Mouse (Mus musculus): ENCODE data around the gene Tmem220.

The Tmem220 gene

DNA sequence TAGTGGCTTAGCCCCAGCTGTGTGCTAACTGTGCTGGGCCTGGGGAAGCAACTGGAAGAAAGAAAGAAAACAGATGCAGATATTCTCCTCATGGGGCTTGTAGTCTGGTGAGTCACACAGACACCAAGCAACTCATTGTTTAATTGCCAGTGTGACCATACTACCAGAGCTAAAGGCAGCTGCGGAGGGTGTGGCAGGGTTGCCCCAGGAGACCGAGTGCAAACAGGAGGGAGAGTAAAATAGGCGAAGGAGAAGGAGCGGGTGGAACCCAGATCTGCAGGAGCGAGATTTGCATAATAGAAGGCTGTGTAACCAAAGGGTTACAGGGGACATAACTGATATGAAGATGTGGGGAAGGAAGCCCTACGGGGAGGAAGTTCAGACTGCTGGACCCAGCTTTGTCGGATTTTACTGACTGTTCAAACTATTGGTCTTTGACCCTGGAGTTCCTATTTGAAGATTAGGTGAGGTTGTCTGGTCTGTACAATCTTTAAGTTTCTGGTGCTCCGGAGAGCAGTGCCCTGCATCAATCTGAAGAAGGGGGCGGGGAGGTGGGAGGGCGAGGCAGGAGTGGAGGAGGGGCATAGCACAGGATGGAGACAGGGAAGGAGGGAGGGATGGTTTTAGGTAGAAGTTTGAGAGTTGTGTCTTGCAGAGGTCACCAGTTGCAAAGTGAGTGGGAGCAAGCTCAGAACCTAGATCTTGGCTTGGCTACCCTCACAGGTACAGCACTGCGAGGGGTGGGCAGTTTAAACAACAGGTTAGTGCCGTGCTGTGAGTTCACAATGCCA is 7.0 kb upstream of the Tmem220 start:
- CTCF ChIA-PET: interaction anchor here (0.6 kb wide), 1 partner anchor 139 kb away, joined by 5 read pairs; no protein-coding TSS in a partner anchor

DNA sequence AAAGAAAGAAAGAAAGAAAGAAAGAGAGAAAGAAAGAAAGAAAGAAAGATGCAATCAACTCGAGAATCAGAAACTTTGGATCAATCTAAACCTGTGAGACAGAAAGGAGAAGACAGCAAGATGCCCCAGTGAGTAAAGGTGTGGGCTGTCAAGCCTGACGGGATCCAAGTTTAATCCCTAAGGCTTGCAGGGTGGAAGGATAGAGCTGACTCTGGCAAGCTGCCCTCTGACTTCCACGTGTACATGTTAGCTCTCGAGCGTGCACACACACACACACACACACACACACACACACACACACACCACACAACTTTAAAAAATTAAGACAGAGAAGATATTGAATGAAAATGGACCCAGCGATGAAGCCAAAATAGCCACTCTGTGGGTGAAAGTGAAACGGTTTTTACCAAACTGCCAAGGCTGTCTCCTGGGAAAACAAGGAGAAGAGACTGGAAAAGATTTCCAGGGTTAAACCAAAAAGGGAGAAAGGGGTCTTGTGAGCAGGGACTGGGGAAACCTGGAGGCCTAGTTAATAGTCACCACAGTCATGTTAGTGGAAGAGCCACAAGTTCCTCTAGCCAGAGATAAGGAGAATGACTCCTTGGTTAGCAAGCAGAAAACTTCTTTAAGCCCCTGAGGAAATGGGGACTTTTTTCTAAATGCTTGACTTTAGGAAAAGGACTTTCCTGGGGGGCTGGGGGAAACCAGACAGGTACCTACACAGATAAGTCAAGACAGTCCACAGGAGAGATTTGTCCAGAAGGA is 5.1 kb upstream of the Tmem220 start:
- CTCF ChIA-PET: no interaction called here

DNA sequence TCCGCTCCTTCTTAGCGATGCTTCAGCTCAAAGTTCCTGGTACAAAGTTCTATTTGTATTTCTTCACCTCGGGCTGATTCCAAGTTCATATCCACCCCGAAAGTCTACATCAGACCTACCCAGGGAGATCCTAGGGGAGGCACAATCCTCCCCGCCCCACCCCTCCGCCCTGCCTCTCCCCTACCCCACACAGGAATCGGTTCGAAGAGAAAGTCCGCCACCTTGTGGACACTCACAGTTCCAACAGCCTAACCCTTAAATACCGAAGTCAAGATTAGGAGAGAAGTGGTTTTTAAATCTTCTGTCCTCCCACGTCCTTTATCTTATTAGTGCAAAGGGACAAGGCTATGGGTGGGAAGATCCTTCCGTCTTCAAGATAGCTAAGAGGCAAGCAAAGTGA is 4.0 kb upstream of the Tmem220 start:
- CTCF ChIA-PET: no interaction called here

DNA sequence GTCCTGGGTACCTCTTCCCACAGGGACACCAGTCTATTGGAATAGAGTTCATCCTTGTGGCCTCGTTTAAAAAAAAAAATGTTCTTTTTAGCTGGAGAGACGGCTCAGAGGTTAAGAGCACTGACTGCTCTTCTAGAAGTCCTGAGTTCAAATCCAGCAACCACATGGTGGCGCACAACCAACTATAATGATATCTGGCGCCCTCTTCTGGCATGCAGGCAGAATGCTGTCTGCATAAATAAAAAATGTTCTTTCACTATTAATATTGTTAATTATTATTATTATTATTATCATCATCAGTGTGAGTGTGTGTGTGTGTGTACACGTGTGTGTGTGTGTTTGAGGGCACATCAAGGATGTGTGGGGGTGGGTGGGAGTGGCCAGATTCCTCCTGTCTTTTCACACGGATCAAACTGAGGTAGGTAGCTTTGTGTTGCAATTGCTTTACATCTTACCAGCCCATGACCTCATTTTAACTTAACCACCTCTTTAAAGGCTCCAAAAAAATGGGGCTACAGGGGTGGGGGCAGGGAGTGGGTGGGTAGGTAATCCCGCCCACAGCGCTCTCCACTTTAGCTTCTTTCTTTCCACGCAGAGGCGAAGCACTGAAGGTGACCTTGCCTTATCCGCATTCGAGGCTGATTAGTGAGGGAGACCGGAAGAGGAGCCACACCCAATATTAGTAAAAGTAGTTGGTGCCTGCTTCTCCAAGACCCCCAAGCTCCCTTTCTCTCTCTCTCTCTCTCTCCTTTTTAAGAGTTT is 2.4 kb upstream of the Tmem220 start:
- CTCF ChIA-PET: interaction anchor here (0.6 to 0.7 kb wide), 3 partner anchors 13 to 1205 kb away, joined by 3 read pairs; no protein-coding TSS in a partner anchor

DNA sequence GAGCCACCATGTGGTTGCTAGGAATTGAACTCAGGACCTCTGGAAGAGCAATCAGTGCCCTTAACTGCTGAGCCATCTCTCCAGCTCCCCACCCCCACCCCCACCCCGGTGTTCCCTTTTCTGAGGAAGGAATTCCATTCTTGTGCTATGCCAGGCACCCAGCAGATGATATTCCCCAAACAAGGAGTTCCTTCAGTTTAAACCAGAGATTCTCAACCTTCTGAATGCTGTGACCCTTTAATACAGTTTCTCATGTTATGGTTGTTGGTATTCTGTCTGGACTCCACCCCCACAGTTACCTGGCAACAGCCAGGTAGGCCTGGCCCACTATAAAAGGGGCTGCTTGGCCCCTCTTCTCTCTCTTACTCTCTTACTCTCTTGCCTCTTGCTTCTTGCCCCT is 1.8 kb upstream of the Tmem220 start:
- CTCF ChIA-PET: interaction anchor here (0.6 to 0.7 kb wide), 2 partner anchors 13 to 88 kb away, joined by 3 read pairs; no protein-coding TSS in a partner anchor

DNA sequence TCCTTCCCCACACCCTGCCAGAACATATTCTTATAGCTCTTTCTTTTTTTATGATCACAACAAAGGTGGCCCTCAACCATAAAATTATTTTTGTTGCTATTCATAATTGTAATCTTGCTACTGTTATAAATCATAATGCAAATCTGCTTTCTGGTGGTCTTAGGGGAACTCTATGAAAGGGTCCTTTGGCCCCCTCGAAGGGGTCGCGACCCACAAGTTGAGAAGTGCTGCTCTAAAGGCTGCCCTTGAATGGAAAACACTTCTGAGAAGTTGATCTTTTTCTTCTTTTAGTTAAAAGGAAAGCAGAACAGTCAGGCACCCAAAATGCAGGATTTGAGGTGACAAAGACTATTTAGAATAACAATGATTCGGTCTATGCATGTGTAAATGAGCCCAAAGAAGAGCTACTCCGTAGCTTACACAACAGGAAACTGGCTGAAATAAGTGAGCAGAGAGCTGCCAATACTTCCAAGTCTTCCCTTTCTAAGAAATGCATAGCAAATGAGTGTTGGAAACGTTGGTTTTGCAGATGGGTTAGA is 1.1 kb upstream of the Tmem220 start:
- CTCF ChIA-PET: interaction anchor here (0.9 kb wide), 1 partner anchor 28 kb away, joined by 3 read pairs; the partner anchor contains the start of genes Adprm and Sco1

DNA sequence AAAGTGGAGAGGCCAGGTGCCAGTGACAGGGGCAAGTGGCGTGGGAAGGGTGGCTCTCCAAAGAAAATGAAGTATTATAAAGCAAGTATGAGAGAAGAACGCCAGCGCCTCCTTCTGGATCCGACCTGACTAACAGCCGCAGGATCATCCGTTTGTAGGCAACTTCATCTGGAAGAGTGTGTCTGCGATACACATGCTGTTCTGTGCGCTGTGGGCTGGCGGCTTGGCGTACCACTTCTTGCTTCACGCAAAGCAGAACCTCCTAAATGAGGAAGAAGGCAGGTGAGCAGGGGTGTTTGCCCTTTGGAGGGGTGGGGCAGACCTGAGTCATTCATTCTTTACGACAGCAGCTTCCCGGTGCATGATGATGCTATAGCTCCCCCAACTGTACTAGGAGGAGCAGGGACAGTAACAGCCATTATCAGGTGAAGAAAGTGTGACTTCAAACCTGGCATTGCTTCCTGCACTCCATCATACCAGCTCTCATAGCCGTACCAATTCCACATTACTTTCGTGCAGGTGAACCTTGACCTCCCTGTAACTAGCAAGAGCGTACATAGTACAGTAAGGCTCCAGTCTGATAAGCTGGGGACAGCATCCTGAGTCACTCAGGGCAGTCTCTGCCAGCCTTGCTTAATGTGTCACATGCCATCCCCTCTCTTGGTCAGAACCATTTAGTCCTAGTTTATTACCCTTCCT is 6.1 kb downstream of the Tmem220 start:
- CTCF ChIA-PET: no interaction called here

DNA sequence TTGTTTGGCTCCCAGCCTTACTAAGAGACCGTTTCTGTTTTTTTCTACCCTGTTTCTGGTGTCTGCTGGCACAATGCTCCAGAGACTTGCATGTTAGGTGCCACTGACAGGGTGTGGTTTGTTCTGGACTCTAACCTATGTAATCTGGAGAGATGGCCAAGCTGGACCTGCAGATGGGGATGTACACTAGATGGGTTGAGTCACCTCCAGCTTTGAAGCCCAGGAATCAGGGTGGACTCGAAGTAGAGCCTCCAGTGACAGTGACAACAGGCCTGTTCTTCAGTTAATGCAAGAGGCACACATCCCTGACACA is 6.6 kb downstream of the Tmem220 start:
- CTCF ChIA-PET: no interaction called here

DNA sequence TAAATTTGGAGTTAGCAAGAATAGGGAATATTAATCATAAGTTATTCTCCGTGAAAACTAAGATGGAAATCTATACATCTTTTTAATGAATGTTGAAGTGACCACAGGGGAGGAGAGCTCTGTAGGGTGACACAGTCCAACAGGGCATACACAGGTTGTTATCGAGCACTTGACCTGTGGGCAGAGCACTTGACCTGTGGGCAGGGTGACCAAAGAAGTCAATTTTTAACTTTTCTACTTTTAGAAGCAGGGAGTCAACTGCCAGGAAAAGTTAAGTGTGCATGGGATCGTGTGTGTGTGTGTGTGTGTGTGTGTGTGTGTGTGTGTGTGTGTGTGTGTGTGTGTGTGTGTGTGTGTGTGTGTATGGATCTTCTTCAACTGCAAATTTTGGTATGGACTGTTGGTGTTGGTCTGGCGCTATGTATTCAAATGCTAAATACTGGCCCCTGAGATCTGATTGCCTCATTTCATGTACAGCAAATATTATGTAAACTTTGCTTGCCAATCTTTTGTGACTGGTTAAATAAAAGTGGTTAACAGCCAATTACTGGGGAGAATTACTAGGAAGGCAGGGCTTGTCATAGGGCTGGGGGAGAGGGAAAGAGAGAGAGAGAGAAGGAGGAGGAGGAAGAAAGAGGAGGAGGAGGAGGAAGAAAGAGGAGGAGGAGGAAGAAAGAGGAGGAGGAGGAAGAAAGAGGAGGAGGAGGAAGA is 10.0 kb downstream of the Tmem220 start:
- CTCF ChIA-PET: interaction anchor here (1.2 kb wide), 1 partner anchor 51 kb away, joined by 3 read pairs; no protein-coding TSS in a partner anchor

DNA sequence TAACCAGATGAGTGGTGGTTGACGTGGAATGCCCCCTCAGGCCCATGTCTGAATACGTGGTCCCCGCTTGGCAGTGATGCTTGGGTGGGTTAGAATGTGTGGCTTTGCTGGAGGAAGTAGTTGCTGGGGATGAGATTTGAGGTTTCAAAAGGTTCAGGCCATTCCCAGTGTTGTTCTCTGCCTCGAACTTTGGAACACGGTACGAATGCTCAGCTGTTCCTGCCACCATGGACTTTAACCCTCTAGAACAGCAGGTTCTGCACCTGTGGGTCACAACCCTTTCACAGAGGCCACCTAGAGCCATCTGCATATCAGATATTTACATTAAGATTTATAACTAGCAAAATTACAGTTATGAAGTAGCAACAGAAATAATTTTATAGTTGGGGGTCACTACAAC is 11.3 kb downstream of the Tmem220 start:
- CTCF ChIA-PET: interaction anchor here (0.6 kb wide), 1 partner anchor 13 kb away, joined by 3 read pairs; no protein-coding TSS in a partner anchor

DNA sequence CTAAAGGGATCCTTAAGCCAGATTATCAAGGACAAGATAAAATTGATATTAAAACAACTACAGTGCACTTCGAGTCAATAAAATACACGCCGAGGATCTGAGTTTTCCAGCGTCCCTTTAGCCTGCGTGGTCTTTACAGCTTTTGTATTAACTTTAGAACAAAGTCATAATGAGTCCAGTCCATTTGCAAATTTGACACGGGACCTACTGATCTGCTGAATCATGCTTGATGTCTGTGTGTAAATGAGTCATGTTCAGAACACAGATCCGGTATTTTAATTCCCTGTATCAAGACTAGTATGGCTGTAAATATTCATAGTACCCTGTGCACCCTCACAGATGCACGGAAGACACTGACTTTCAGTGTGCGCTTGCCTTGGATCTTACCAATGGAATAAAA is 11.9 kb downstream of the Tmem220 start:
- CTCF ChIA-PET: no interaction called here

DNA sequence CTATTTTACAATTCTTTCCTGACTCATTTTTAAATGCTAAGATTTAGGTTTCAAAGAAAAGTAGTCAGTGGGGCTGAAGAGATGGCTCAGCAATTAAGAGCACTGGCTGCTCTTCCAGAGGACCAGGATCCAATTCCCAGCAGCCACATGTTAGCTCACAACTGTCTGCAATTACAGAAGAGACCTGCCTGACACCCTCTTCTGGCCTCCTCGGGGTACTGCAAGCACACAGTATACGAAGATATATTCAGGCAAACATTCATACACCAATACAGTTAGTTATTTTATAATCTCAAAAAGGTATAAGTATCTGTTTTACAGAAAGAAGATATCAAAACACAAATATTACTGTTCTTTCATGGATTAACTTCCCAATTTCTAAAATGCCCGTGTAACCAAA is 14.8 kb downstream of the Tmem220 start:
- CTCF ChIA-PET: no interaction called here

DNA sequence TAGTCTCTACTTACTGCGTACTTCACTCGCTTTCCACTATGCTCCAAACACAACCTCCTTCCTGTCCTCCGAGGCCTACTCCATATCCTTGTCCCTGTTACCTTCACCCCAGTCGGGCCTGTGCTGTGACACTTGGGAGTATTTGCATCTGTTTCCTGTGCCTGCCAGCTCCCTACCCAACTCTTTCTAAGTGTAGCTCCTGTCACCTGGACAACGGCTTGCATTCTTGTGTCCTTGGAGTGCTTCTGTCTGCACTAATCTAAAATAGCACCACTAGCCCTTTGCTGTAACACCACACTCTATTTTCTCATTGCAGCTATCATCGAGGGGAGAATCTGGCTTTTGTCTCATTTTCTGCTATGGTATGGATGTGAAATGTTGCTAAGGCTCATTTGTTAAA is 15.5 kb downstream of the Tmem220 start:
- CTCF ChIA-PET: no interaction called here

DNA sequence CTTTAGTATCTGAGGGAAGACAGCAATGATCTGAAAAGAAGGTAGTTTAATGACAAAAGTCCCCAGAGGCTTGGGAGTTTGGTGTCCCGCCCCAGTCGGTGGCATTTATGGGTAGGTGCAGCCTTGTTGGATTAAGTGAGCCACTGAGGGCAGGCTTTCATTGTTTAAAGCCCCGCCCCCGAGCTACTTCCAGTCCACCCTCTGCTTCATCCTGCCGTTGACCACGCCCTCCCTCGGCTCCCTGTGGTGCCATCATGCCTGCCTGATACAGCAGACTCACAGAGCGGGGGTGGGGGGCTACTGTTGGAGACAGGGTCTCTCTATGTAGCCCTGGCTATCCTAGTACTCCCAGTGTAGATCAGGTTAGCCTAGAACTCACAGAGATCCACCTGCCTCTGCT is 18.1 kb downstream of the Tmem220 start:
- CTCF ChIA-PET: no interaction called here

DNA sequence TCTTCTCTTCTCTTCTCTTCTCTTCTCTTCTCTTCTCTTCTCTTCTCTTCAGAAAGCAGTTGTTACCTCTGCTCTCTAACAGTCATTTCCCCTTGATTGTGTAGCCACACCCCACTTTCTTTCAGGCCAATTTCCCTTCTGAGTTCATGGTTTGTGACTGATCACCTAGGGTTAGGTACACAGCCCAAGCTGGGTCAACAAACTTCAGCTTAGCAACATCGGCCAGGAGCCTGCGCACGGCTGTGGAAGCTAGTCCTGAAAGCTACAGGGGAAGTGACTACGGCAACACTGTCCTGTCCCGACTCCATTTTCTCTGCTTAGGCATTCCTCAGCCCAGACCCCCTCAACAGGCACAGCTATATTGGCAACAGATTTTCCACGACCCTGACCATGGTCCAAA is 20.0 kb downstream of the Tmem220 start:
- CTCF ChIA-PET: no interaction called here

DNA sequence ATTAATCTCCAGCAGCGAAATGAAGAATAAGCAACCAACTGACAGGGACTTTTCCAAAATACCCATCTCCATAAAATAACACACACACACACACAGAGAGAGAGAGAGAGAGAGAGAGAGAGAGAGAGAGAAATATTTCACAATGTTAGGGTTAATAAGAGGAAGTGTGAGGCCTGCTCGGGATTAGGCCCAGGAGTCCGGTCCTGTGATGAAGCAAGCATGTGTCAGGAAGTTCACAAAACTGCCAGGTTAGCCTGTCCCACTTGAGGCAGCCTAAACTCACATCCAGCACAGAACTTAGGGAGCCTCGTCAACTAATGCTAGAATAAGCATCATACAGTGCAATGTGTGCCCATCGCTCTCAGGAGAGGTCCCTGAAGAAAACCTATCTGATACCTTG is 22.2 kb downstream of the Tmem220 start:
- CTCF ChIA-PET: no interaction called here

DNA sequence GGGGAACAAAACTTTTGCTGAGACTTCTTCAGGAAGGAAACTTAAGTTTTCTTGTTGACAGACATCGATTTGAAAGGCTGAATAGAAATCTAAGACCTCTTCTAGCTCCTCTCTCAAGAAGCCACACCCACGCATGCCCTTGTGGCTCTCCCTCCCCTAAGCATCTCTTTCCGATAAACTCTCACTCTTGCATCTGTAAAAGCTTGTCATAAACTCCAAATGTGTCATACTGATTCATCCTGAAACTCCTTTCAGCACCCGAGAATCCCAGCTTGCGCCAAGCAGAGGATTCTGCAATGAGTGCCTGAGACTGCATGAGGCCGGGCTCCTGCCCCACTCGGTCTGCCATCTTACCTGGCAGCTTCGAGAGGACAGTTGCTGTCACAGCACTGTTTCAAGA is 23.5 kb downstream of the Tmem220 start:
- CTCF ChIA-PET: no interaction called here

DNA sequence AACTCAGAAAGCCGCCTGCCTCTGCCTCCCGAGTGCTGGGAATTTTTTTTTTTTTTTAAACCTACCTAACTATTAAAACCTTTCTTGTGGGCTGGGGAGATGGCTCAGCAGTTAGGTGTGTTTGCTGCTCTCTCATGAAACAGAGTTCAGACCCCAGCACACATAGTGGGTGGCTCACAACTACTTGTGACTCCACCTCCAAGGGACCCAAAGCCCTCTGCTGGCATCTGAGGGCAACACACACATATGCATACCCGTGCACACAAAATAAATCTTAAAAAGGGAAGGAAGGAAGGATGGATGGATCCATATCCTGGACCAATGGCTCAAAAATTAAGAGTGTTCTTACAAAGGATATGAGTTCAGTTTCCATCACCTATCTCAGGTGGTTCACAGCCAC is 24.3 kb downstream of the Tmem220 start:
- CTCF ChIA-PET: no interaction called here

DNA sequence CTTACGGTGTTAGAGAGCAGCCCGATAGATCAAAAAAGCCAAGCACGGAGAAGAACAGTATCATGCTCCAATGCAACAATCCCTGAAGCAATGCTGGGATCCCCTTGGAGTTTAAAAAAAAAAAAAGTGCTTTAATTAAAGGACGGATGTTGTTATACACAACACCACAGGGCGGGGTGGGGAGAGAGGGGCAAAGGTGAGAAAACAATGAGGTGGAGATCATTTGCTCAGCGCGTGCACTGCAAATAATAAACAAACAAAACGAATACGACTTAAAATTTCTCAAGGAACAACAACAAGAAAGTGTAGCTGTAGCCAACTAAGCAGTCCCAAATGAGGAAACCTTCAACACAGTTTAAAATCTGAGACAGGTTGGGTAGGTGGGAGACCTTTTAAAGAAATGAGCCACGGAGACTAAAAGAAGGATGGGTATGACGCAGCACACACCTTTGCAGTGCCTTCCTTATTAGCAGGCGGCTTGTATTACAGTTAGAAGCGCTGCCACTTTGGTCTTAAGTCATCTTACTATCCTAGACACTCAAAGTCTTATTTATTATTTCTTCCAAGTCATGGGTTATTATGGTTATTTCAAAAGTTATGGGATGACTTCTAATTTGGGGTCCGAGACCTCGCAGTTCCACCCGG is 26.8 kb downstream of the Tmem220 start:
- CTCF ChIA-PET: interaction anchor here (1.0 kb wide), 1 partner anchor 28 kb away, joined by 3 read pairs; no protein-coding TSS in a partner anchor

DNA sequence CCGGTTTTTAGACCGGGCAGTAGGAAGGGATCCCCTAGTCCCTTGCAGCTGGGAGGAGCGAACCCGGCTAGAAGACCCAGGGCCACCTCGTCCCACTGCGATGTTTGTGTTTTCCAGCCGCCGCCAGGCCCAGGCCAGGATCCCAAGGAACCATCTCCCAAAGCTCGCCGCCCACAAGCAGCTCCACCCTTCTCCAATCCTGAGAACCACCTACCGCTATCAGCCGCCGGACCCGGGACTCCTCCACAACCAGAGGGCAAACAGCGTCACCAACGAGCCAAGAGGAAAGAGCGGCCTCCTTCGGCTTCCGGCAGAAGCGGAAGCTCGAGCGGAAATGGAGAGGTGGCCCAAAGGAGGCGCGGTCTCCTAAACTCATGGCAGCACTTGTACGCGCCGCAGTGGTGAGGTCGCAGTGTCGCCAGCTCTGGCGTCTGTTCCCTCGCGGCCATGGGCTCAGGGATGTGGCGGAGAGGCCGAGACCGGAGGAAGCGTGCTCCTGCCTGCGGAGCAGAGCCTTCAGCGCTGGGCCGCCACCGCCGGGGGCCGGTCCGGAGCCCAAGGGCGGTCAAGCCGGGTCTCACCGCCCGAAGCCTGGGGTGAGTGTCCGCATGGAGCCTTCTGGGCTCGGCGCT is 27.5 kb downstream of the Tmem220 start, which contains the start of the genes Adprm and Sco1:
Gene Adprm (minus strand): TSS at position 274 of the 632 bp plus-strand sequence.
Gene Sco1 (plus strand): TSS at position 350 of the 632 bp plus-strand sequence.
- CTCF ChIA-PET: interaction anchor here (1.0 kb wide), 1 partner anchor 28 kb away, joined by 3 read pairs; no protein-coding TSS in a partner anchor

Measured in spleen, embryonic (tissue).